In the genomic region with DNA sequence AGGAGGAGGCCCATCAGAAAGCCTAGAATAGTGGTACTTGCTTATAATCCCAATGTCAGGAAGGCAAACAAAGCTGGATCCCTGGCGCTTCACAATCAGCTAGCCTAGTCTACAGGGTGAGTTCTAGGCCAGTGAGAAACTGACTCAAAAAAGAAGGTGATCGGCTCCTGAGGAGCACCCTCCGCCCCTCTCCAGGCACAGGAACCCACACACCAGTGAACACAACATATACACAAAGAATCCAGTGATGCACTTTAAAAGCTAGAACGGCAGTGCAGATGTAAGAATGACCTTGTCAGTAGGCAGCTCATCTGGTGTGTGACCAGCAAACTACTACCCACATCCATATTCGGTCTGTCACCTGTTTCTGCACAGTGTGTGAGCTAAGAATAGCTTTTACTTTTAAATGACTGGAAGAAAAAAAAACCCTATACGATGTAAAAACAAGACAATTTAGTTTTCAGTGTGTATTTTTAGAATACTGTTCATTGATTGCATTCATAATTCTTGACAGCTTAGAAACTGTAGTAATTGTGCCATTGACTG, we compare ENCODE assay signal across 1 mouse cellular context.
TF ChIP-seq lines count a peak whose summit lies in the region.

No protein-coding gene starts in this region.

TF ChIP-seq in CH12.LX, 34 proteins besides CTCF, POLR2A, EP300 and RAD21 (continued from another document):
- TF ChIP-seq MAX (IDR thresholded peaks at IDR 0.05; ENCODE audit: low read length) = peak; percentile 25; the same call in 1 of the 2 replicates
- TF ChIP-seq ZNF384 (IDR thresholded peaks at IDR 0.05; ENCODE audit: low read depth, low read length) = peak; percentile 72
- no peak for TF ChIP-seq PAX5 (IDR thresholded peaks at IDR 0.05; ENCODE audit: low read length)
- peak; percentile 62 for TF ChIP-seq IRF4 (IDR thresholded peaks at IDR 0.05; ENCODE audit: low read depth, low read length)
- TF ChIP-seq TBP (conservative IDR thresholded peaks at IDR 0.05; ENCODE audit: low read depth, low read length) = 0 out of 2 replicates have a peak, but pooled peaks have one; percentile 19
- TF ChIP-seq CHD2 (IDR thresholded peaks at IDR 0.05; ENCODE audit: low read length) = no peak
- TF ChIP-seq BHLHE40 (IDR thresholded peaks at IDR 0.05; ENCODE audit: low read depth, low read length) = peak; percentile 54; the same call in 1 of the 2 replicates
- TF ChIP-seq JUND (conservative IDR thresholded peaks at IDR 0.05; ENCODE audit: low read depth, low read length) = no peak
- no peak for TF ChIP-seq NELFE (IDR thresholded peaks at IDR 0.05; ENCODE audit: low read depth, low read length)
- no peak for TF ChIP-seq CHD1 (IDR thresholded peaks at IDR 0.05; ENCODE audit: low read depth, low read length)
- no peak for TF ChIP-seq NRF1 (IDR thresholded peaks at IDR 0.05; ENCODE audit: low read depth, low read length)
